Mouse (Mus musculus): ENCODE measurements around the gene Dnah3.

Dnah3 gene

GRCm38 (mm10) chr7:119936321-119936720 is 158.8 kb downstream of the Dnah3 start:
- DNase-seq = peak; percentile 6

DNA sequence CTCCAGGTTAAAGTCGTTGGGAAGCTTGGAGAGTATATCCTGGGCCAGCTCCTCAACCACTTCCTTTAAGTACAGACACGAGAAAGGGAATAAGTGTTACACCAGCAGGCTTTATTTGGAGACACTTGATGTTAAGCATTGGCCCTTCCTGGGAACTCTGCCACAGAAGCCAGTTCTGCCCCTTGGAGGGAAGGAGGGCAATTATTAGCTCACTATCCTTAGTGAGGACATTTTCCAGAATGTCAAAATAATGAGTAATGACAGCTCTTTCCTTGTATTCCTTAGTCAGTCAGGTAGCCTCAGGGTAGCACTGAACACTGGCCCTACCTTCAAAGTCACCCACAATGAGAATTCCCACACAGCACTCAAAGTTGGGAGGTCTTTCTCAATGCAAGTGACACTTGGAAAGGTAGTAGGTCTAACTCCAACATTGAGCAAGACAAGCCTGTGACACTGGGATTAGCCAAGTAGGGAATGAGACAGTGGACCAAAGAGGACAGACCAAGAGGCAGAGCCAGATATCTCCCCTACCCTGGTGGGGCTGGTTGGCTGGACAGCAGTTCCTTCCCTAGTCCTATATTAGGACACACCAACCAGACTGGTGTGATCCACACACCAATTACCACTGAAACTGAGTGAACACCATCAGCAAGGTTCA is 166.2 kb downstream of the Dnah3 start:
- DNase-seq = no peak

GRCm38 (mm10) chr7:119921054-119921453 is 174.0 kb downstream of the Dnah3 start:
- DNase-seq = no peak

- no peak for DNase-seq
Observed at GRCm38 (mm10) chr7:119920457-119920856, 174.6 kb downstream of the Dnah3 start.

- no peak for DNase-seq
Observed at GRCm38 (mm10) chr7:119911727-119912126, 183.4 kb downstream of the Dnah3 start.

- DNase-seq = no peak
Observed at GRCm38 (mm10) chr7:119906523-119907215, 188.4 kb downstream of the Dnah3 start.

DNA sequence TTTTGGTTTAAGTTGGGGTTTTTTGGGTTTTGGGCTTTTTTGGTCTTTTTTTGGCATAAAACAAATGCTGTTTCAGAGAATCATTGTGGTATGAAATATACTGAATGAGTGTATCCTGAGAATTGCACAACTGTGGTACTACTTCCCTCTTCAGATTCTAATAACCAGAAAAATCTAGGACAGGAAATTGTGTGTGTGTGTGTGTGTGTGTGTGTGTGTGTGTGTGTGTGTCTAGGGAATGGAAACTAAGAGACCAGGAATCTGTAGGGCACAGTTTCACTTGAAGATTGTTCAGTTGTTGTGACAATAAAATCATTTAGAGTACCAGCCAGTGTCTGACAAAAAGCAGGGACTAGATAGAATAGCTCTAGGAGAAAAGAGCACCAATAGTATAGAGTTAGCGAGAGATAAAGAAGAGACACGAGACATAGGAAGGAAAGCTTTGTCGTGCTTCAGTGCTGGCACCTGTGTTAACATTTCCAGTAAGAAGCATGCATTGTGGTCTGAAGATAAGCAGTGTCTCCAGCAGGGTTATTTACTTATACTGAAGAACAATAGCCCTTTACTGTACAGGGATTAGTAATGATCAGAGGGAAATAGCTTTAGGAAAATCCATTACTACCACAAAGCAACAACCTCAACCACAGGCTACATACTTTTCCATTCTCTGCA is 195.6 kb downstream of the Dnah3 start:
- no peak for DNase-seq

DNA sequence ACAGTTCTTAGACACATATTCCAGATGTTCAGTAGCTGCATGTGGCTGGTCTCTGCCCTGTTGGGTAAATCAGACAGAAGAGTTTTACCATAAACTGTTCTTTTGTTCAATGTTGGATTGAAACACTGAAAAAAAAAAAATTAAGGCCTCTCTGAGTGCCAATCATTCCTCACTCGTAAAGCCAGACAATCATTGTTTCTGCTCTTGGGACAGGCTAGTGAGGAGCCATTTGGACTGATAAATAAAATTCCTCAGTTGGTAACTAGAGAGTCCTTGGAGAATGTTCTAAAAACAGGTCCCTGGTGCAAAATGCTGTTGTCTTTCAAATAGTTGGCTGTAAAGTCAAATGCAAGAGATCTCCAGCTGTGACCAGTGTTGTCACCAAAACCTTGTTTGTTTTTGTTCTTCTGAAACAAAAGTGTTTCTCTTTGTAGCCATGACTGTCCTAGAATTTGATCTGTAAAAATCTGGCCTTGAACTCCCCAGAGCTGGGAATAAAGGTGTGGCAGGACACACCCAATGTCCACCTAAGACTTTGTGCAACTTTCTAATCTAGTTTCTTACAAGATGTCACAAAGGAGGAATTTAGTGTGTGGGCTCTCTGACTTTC is 196.7 kb downstream of the Dnah3 start:
- DNase-seq = no peak

DNA sequence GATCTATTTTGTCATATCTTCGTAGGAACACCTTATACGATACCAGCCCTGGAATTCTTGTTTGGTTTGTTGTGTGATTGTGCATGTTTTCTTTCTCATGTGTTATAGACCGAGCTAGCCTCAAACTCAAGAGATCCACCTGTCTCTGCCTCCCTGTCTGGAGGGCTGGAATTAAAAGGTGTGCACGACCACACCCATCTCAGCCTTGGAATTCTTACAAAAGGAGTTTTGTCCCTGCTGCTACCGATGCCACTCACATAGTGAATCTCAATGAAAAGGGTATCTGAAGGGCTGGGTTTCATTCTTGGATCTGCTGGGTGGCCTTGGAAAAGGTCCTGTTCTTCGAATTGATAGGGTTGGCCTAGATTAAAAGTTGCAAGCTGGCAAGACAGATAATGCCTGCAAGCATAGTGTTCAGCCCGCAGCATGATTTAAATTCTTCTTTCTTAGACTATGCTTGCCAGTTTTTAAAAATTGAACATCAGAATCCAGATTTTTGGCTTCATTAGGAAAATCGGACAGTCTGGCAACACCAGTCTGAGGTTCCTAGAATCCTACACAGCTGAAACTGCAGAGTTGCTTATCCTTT is 197.5 kb downstream of the Dnah3 start:
- no peak for DNase-seq

DNA sequence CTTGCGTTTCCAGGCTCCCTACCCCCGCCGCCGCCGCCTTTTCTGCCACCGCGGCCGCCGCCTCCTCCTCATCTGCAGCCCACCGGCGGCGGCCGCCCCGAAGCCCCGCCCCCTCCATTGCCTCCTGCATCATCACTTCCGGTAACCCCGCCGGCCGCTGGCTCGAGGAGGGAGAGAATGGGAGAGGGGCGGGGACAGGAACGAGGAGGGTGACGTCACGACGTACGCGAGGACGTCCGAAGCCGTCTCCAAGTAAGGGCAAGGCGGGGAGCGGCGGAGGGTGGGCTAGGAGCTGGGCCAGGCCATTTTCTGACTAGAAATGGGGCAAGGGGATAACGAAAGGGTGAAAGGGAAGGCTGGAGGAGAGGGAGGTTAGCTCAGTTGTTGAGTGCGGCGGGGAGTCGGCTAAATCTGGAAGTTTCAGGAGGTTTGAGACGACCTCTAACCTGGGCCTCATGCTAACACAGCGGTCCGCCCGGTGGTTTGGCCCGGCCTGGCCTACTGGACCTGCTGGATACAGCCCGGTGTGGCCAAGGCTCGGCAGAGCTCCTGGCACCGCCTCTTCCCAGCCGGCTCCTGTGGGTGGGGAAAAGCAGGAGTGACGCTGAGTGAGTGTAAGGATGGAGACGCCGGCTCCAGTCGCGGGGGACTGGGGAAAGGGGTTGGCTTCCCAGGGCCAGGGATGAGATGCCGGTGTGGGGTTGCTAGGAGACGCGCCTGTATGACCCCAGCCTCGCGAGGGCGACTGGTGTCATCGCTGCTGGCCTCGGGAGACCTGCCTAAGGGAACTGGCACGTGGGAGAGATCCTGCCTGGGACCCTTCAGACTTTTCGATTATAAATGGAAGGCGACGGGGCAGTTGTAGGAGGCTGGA is 199.2 kb downstream of the Dnah3 start, which contains the start of the genes Lyrm1 and Dcun1d3:
Gene Lyrm1 (plus strand): TSS at position 223 of the 874 bp plus-strand sequence.
Gene Dcun1d3 (minus strand): TSS at position 660 of the 874 bp plus-strand sequence.
- DNase-seq = peak; percentile 98

- peak; percentile 68 for DNase-seq
Observed at GRCm38 (mm10) chr7:119894818-119895544, 200.1 kb downstream of the Dnah3 start.

GRCm38 (mm10) chr7:119892742-119893141 is 202.3 kb downstream of the Dnah3 start:
- DNase-seq = no peak

DNA sequence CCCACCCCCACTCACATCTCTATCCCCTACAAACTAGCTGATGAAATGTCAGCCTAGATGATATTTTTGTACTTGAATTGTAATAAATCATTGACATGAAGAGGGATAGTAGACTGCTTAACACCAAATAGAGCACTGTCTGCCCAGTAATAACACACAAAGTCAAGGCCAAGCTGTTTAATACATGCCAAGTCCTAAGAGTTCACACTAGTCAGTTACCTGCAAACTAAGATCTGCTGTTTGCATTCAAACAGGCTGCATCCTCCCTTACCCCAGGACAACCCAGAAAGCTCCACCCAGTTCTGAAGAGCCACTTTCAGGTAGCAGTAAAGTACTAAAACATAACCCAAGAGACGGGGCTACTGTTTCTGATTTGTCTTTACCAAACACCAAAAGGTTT is 202.9 kb downstream of the Dnah3 start:
- DNase-seq = no peak

GRCm38 (mm10) chr7:119887887-119888286 is 207.2 kb downstream of the Dnah3 start:
- no peak for DNase-seq

DNA sequence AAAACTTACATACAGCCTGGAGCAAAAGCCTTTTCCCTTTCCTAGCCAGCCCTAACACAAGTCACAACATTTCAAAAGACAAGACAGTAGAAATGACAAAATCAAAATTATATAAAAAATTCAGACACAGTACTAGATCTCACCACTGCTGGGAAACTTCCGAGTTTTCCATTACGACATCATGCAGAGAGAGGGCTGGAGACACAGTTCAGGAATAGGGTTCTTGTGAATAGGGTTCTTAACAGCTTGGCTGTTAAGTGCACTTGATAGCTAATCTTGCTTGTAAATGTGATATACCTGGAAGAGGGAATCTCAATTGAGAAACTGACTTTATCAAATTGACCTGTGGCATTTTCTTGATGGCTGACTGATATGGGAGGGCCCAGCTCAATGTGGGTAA is 213.9 kb downstream of the Dnah3 start:
- no peak for DNase-seq

DNA sequence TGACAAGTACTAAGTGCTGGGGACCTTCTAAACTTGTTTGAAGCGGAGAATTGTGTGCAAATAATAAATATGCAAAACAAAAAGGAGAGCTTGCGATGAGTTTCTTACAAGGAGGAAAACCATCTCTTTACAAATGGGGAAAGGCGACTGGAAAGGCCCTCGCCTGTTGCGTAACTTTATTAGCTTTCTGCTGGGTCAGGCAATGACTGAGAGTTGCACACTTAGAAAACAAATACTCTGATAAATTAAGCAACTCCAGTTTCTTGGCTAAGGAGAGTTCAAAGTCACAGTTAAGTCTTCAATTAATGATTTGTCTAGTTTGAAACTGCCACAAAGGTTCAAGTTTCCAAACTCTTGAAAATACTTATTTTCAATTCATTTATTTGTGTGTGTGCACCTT is 214.7 kb downstream of the Dnah3 start:
- no peak for DNase-seq

DNA sequence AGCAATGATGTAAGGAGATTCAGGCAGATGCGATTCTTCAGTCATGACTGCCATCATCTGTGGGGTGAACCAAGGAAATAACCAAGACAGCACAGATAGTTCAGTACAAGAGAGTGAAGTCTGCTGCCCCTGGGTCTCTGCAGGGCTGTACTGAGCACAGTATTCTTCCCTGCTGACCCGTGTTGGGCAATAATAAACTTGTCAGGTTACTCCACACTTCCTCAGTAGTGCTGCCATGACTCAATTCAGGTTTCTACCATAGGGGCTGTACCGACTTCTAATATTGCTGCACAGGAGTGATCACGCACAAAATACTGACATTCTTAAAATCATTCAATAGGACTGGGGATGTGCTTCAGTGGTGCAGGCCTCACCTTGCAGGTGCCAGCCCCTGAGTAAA is 215.9 kb downstream of the Dnah3 start:
- no peak for DNase-seq

GRCm38 (mm10) chr7:119875776-119876440 is 219.2 kb downstream of the Dnah3 start:
- peak; percentile 46 for DNase-seq

DNA sequence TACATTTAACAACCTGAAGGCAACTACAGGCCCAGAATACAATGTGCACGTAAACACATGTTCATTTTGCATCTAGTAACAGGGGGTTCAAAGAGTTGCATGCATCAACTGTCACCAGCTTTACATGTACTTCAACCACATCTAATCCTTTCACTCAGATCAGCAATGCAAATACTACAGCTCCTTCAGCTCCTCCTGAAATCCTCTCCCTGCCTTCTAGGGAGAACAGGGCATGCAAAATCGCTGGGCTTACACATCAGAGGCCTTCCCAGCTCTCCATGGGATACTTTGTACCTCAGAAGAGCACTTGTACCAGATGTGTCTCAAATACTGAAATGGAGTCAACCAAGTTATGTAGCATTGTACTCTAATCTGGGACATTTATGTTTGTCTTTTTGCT is 222.0 kb downstream of the Dnah3 start:
- DNase-seq = no peak
